Mouse (Mus musculus) neural tube, embryonic 12.5 days (tissue): ENCODE results near the gene Mylpf. TPM values are rescaled to one million over a fixed set of nuclear protein-coding genes. Genes with fewer than 3 reads are reported as not detected.
A peak's percentile ranks its signal among the peaks of the same experiment; 100 is the strongest.

Experiments
- ATAC-seq: fragments of 200-750 bp; cut with Nextera tagmentation; 2 replicates; pipeline ENCODE4 v1.8.0; 2017; ENCODE audit warnings: low read depth, mild to moderate bottlenecking, moderate TSS enrichment, moderate library complexity; ENCODE audit not compliant: low FRiP score
- H3K27ac ChIP-seq: fragments of 300-500 bp; sonication (generic); 2 replicates; pipeline ENCODE4 v1.5.1; 2016
- H3K27me3 ChIP-seq: fragments of 300-500 bp; sonication (generic); replicated peaks from 2 replicates; pipeline ENCODE4 v1.6.1; 2016; ENCODE audit warnings: mild to moderate bottlenecking
- H3K36me3 ChIP-seq: fragments of 300-500 bp; sonication (generic); 2 replicates; pipeline ENCODE4 v1.6.1; 2016; ENCODE audit warnings: mild to moderate bottlenecking
- H3K4me1 ChIP-seq: fragments of 300-500 bp; sonication (generic); 2 replicates; pipeline ENCODE4 v1.6.1; 2016
- H3K4me2 ChIP-seq: fragments of 300-500 bp; sonication (generic); replicated peaks from 2 replicates; pipeline ENCODE4 v1.6.1; 2016; ENCODE audit warnings: mild to moderate bottlenecking
- H3K4me3 ChIP-seq: fragments of 300-500 bp; sonication (generic); 2 replicates; pipeline ENCODE4 v1.5.1; 2016
- H3K9ac ChIP-seq: fragments of 300-500 bp; sonication (generic); 2 replicates; pipeline ENCODE4 v1.6.1; 2016; ENCODE audit warnings: mild to moderate bottlenecking
- H3K9me3 ChIP-seq: fragments of 300-500 bp; sonication (generic); 2 replicates; pipeline ENCODE4 v1.6.1; 2016; ENCODE audit warnings: mild to moderate bottlenecking
- WGBS: fragments of 180-500 bp; shearing (Covaris S2); methylation state at CpG from one replicate; pipeline ENCODE4 v1.1.7; 2016; 5-methylcytosine and 5-hydroxymethylcytosine counted together
- polyA plus RNA-seq: library from polyadenylated mRNA; unstranded; fragments of >200 nt; fragmentation: Nextera tagmentation; extraction: Ambion mirVana; gene quantifications from 2 replicates; pipeline ENCODE4 v1.2.1, GENCODE M21; 2016

The Mylpf gene
- polyA plus RNA-seq, 1 experiment from 2014 or later = 54.2 TPM

- 94% methylated on average over 2 of the region's 2 CpGs for WGBS
- Histone ChIP-seq H3K9me3 (no peaks in the 10 kb centered on the region), H3K4me2 (no peak overlapping the region), H3K36me3 (peaks cover 9% of the 10 kb centered on the region), H3K27ac (no peak overlapping the region), H3K4me1 (peaks cover 16% of the 10 kb centered on the region), H3K4me3 (no peak overlapping the region), H3K27me3 (no peaks in the 10 kb centered on the region), H3K9ac (no peak overlapping the region)
- ATAC-seq = no peak
Observed at GRCm38 (mm10) chr7:127255965-127256364, 47.3 kb downstream of the Mylpf start.

DNA sequence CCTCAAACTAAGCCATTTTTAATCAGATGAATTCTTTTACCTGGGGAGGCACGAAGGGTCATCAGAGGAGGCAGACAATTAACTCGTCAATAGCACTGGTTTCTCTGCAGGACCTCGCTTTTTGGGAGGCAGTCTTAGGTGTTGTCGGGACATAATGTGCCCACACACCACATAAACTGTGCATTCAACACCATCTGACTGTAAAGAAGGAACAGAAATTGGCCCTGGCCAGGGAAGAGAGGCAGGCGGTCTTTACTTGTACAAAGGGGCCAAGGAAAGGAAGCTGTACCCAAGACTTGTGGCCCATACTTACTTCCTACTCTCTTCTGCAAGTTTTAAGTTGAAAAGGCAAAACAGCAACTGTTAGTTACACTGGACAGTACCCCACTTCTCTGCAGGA is 47.8 kb downstream of the Mylpf start:
- H3K4me3 ChIP-seq = no peak overlapping the region
- no peaks in the 10 kb centered on the region for H3K9me3 ChIP-seq
- no peak overlapping the region for H3K9ac ChIP-seq
- 92% methylated on average over 5 of the region's 5 CpGs for WGBS
- H3K27ac ChIP-seq = no peak overlapping the region
- H3K4me1 ChIP-seq = peaks cover 20% of the 10 kb centered on the region
- peaks cover 9% of the 10 kb centered on the region for H3K36me3 ChIP-seq
- H3K27me3 ChIP-seq = no peaks in the 10 kb centered on the region
- no peak overlapping the region for H3K4me2 ChIP-seq
- ATAC-seq = no peak

DNA sequence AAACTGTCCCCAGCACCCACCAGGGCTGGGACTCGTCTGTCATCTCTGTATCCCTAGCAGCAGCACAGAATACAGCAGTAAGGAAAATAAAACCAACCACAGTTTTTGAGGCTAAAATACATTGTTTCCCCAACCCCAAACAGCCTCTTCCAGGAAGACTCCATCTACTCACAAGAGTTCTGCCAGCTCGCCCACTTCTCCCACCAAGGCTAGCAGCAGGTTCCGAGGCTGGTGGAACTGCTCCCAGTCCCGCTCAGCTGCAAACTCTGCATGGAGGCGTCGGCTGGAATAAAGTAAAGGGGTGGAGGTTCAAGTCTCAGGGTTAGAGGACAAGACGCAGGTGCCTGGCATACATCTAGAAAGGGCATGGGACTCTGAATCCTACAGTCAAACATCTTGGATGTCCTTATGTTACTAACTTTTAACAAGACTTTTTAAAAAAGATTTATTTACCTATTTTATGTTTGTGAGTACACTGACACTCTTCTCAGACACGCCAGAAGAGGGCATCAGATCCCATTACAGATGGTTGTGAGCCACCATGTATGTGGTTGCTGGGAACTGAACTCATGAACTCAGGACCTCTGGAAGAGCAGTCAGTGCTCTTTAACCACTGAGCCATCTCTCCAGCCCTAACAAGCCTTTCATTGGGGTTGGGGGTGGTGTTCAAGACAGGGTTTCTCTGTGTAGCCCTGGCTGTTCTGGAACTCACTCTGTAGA is 50.7 kb downstream of the Mylpf start:
- 78% methylated on average over 8 of the region's 8 CpGs for WGBS
- peaks cover 9% of the 10 kb centered on the region for H3K36me3 ChIP-seq
- H3K4me1 ChIP-seq = peaks cover 17% of the 10 kb centered on the region
- H3K27ac ChIP-seq = no peak overlapping the region
- 0 out of 2 replicates have a peak overlapping the region, but pooled peaks have one; percentile 60 for H3K9ac ChIP-seq
- no peaks in the 10 kb centered on the region for H3K27me3 ChIP-seq
- H3K4me3 ChIP-seq = 0 out of 2 replicates have a peak overlapping the region, but pooled peaks have one; percentile 59
- no peaks in the 10 kb centered on the region for H3K9me3 ChIP-seq
- no peak for ATAC-seq
- H3K4me2 ChIP-seq = peak overlapping the region; percentile 73

DNA sequence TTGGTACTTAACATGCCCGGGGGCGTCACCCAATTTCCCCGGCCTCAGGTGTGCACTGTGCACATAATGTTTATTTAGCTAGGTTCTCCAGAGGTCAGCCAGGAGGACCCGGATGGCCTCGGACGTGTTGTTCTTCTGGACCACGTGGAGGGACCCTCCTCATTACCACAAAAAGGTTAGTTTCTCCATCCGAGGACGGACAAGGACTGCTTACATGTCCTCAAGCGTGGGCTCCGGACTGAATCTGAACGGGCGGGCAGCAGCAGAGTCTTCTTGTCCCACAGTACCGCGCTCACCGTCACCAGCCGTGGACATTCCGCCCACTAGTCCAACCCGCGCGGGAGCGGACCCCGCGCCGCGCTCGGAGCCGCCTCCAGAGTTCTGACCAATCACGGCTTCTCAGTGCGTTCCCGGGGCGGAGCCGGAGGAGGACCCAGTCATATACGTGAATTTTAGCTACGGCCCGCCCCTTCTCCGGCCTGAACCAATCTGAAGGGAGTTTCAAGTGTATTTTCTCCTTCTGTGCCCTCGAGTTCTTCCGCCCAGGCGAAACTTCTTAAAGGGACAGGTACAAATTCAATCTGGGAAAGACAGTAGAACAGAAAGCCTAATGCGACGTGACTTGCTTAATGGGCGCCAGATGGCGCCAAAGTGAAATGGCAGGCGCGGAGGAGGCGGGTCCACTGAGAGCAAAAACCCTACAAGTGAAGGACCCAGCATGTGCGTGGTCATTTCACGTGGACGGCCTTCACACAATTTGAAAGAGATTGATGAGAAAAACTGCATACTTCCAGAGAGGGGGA is 51.8 kb downstream of the Mylpf start, which contains the start of gene Dctpp1:
Gene Dctpp1, minus strand, starts transcription at position 401 of the 803 bp plus-strand sequence.
- ATAC-seq = peak; percentile 98
- H3K4me3 ChIP-seq = peak within 1 kb of the TSS; percentile 59
- H3K4me2 ChIP-seq = peak within 1 kb of the TSS; percentile 73
- peaks cover 10% of the 10 kb centered on the region for H3K4me1 ChIP-seq
- no peaks in the 10 kb centered on the region for H3K27me3 ChIP-seq
- H3K36me3 ChIP-seq = peaks cover 9% of the 10 kb centered on the region
- peak within 1 kb of the TSS; percentile 60 for H3K9ac ChIP-seq
- under 1% methylated on average over 50 of the region's 50 CpGs for WGBS
- no peak within 1 kb of the TSS for H3K27ac ChIP-seq
- H3K9me3 ChIP-seq = no peaks in the 10 kb centered on the region

GRCm38 (mm10) chr7:127262218-127262961 is 53.7 kb downstream of the Mylpf start:
- ATAC-seq = no peak
- Histone ChIP-seq H3K27me3 (no peaks in the 10 kb centered on the region), H3K4me3 (no peak overlapping the region), H3K9ac (no peak overlapping the region), H3K36me3 (no peaks in the 10 kb centered on the region), H3K4me2 (no peak overlapping the region), H3K4me1 (peaks cover 10% of the 10 kb centered on the region), H3K9me3 (no peaks in the 10 kb centered on the region), H3K27ac (no peak overlapping the region)
- WGBS = 89% methylated on average over 10 of the region's 10 CpGs

- no peaks in the 10 kb centered on the region; the same call in 1 of the 2 replicates for H3K36me3 ChIP-seq
- H3K27ac ChIP-seq = no peak overlapping the region
- H3K4me3 ChIP-seq = no peak overlapping the region
- H3K4me2 ChIP-seq = no peak overlapping the region
- no peak overlapping the region for H3K9ac ChIP-seq
- ATAC-seq = no peak
- WGBS = 93% methylated on average over 3 of the region's 3 CpGs
- H3K27me3 ChIP-seq = no peaks in the 10 kb centered on the region
- H3K9me3 ChIP-seq = no peaks in the 10 kb centered on the region
- H3K4me1 ChIP-seq = peaks cover 10% of the 10 kb centered on the region
Observed at GRCm38 (mm10) chr7:127263526-127263925, 54.8 kb downstream of the Mylpf start.

Other genes with a start within 250 kb of the Mylpf start
- gene Cdipt, start 233.0 kb upstream of the Mylpf start, polyA plus RNA-seq = 101 and 103 TPM in 2 replicates
- 1.1 and 1.4 TPM in 2 replicates for gene Cdiptos, start 232.8 kb upstream of the Mylpf start, polyA plus RNA-seq
- 5.9 and 6.6 TPM in 2 replicates for gene Mvp, start 194.3 kb upstream of the Mylpf start, polyA plus RNA-seq
- not detected in 2 replicates for gene Pagr1b, start 192.4 kb upstream of the Mylpf start, polyA plus RNA-seq
- gene Pagr1a, start 191.5 kb upstream of the Mylpf start, polyA plus RNA-seq = 63.1 and 80.4 TPM in 2 replicates
- gene Gm42742, start 187.8 kb upstream of the Mylpf start, polyA plus RNA-seq = 46.4 and 66.2 TPM in 2 replicates
- 5.3 and 6.2 TPM in 2 replicates for gene Prrt2, start 187.7 kb upstream of the Mylpf start, polyA plus RNA-seq
- gene Maz, start 181.9 kb upstream of the Mylpf start, polyA plus RNA-seq = 134 TPM in 2 replicates
- 90.8 and 93.0 TPM in 2 replicates for gene Kif22, start 166.4 kb upstream of the Mylpf start, polyA plus RNA-seq
- gene Zg16, start 121.6 kb upstream of the Mylpf start, polyA plus RNA-seq = not detected in 2 replicates
- gene AI467606, start 117.5 kb upstream of the Mylpf start, polyA plus RNA-seq = 0.88 and 1.2 TPM in 2 replicates
- 1.2 and 2.1 TPM in 2 replicates for gene Qprt, start 86.7 kb upstream of the Mylpf start, polyA plus RNA-seq
- 0.15 and 0.34 TPM in 2 replicates for gene Spn, start 71.1 kb upstream of the Mylpf start, polyA plus RNA-seq
- 86.4 and 97.3 TPM in 2 replicates for gene Cd2bp2, start 12.8 kb upstream of the Mylpf start, polyA plus RNA-seq
- gene Tbc1d10b, start 422 bp upstream of the Mylpf start, polyA plus RNA-seq = 43.4 and 45.6 TPM in 2 replicates
- gene Zfp553, start 24.2 kb downstream of the Mylpf start, polyA plus RNA-seq = 67.6 and 68.9 TPM in 2 replicates
- 30.1 and 32.8 TPM in 2 replicates for gene Sept1, start 24.2 kb downstream of the Mylpf start, polyA plus RNA-seq
- gene Zfp771, start 35.4 kb downstream of the Mylpf start, polyA plus RNA-seq = 58.1 and 61.9 TPM in 2 replicates
- 130 and 144 TPM in 2 replicates for gene Dctpp1, start 51.8 kb downstream of the Mylpf start, polyA plus RNA-seq
- 65.2 and 73.1 TPM in 2 replicates for gene Sephs2, start 65.2 kb downstream of the Mylpf start, polyA plus RNA-seq
- gene Itgal, start 87.4 kb downstream of the Mylpf start, polyA plus RNA-seq = 1.3 and 2.0 TPM in 2 replicates
- 20.8 and 21.3 TPM in 2 replicates for gene Zfp768, start 136.7 kb downstream of the Mylpf start, polyA plus RNA-seq
- 7.2 and 8.3 TPM in 2 replicates for gene Zfp747, start 167.2 kb downstream of the Mylpf start, polyA plus RNA-seq
- gene 9130019O22Rik, start 178.3 kb downstream of the Mylpf start, polyA plus RNA-seq = 5.3 TPM in 2 replicates
- 6.4 and 7.8 TPM in 2 replicates for gene E430018J23Rik, start 184.7 kb downstream of the Mylpf start, polyA plus RNA-seq
- 5.7 and 6.8 TPM in 2 replicates for gene Zfp764, start 197.9 kb downstream of the Mylpf start, polyA plus RNA-seq
- gene Zfp688, start 213.2 kb downstream of the Mylpf start, polyA plus RNA-seq = 31.4 and 36.0 TPM in 2 replicates
- gene Zfp689, start 240.3 kb downstream of the Mylpf start, polyA plus RNA-seq = 17.4 and 20.3 TPM in 2 replicates